Mouse (Mus musculus) ES-E14 (cell line): ENCODE data around the gene Polr2h. TPM values are rescaled to one million over a fixed set of nuclear protein-coding genes. Genes with fewer than 3 reads are reported as not detected.
A peak's percentile ranks its signal among the peaks of the same experiment; 100 is the strongest.

Source experiments
- DNase-seq: peaks from one replicate; pipeline ENCODE4 v3.0.0-alpha.2; 2013; ENCODE audit warnings: low read depth, low spot score
- H3K27ac ChIP-seq: 2 replicates; pipeline ENCODE4 v1.5.1; 2012; ENCODE audit warnings: low read depth, mild to moderate bottlenecking, low read length, moderate library complexity, mixed read lengths; ENCODE audit not compliant: poor library complexity, insufficient read depth, severe bottlenecking
- H3K36me3 ChIP-seq: 2 replicates; pipeline ENCODE4 v1.6.1; 2012; ENCODE audit warnings: mild to moderate bottlenecking, low read length, moderate library complexity, mixed read lengths; ENCODE audit not compliant: control insufficient read depth, poor library complexity, insufficient read depth, severe bottlenecking
- H3K4me1 ChIP-seq, 2 experiments: fragments of 150-350 bp in 1 of 2; sonication (generic) in 1 of 2; 2 replicates each; pipeline ENCODE4 v1.6.1; 2012; ENCODE audit warnings: low read length in 2 of 2, mild to moderate bottlenecking in 1 of 2, mixed read lengths in 1 of 2; ENCODE audit not compliant: control insufficient read depth in 2 of 2, insufficient read depth in 2 of 2, poor library complexity in 1 of 2
- H3K4me3 ChIP-seq, 2 experiments: fragments of 150-350 bp in 1 of 2; sonication (generic) in 1 of 2; 2 replicates each; pipeline ENCODE4 v1.5.1; 2012; ENCODE audit warnings: low read length in 2 of 2, low read depth in 1 of 2, mild to moderate bottlenecking in 1 of 2, mixed read lengths in 1 of 2; ENCODE audit not compliant: insufficient read depth in 1 of 2, poor library complexity in 1 of 2, severe bottlenecking in 1 of 2
- H3K9ac ChIP-seq: 2 replicates; pipeline ENCODE4 v1.6.1; 2012; ENCODE audit warnings: low read depth, mild to moderate bottlenecking, low read length, mixed read lengths; ENCODE audit not compliant: poor library complexity, insufficient read depth, severe bottlenecking
- H3K9me3 ChIP-seq: fragments of 150-350 bp; sonication (generic); 2 replicates; pipeline ENCODE4 v1.6.1; 2012; ENCODE audit warnings: low read depth, mild to moderate bottlenecking, low read length; ENCODE audit not compliant: control insufficient read depth, insufficient read depth
- CHD2 ChIP-seq: IDR thresholded peaks from 2 replicates; pipeline ENCODE4 v1.6.1; 2014; ENCODE audit warnings: mild to moderate bottlenecking, low read depth, low read length, inconsistent platforms
- HCFC1 ChIP-seq: IDR thresholded peaks from 2 replicates; pipeline ENCODE4 v1.6.1; 2012; ENCODE audit warnings: low read length, inconsistent platforms, borderline replicate concordance; ENCODE audit not compliant: insufficient read depth
- MAFK ChIP-seq: IDR thresholded peaks from 2 replicates; pipeline ENCODE4 v1.6.1; 2014; ENCODE audit warnings: mild to moderate bottlenecking, low read depth, low read length, inconsistent platforms; ENCODE audit not compliant: insufficient read depth
- ZC3H11A ChIP-seq: IDR thresholded peaks from 2 replicates; pipeline ENCODE4 v1.6.1; 2012; ENCODE audit warnings: low read depth, mild to moderate bottlenecking, inconsistent platforms, low read length, borderline replicate concordance
- ZNF384 ChIP-seq: IDR thresholded peaks from 2 replicates; pipeline ENCODE4 v1.6.1; 2012; ENCODE audit warnings: low read depth, low read length, inconsistent platforms
- in situ Hi-C, 2 experiments: fragments of 600-800 bp; cut with MboI; formaldehyde crosslinking; loops; one replicate each; pipeline ENCODE4 v1.15.1; 2025; ENCODE audit warnings: low sequenced_read_pairs in 2 of 2, inconsistent platforms in 1 of 2; ENCODE audit not compliant: unreplicated experiment in 2 of 2
- total RNA-seq: library from RNA; depleted of rRNA; stranded (reverse); fragments of 300-350 nt; gene quantifications from 2 replicates; pipeline ENCODE4 v1.2.3, GENCODE M21; 2012

Polr2h gene
- total RNA-seq, 1 experiment, result 125 TPM

DNA sequence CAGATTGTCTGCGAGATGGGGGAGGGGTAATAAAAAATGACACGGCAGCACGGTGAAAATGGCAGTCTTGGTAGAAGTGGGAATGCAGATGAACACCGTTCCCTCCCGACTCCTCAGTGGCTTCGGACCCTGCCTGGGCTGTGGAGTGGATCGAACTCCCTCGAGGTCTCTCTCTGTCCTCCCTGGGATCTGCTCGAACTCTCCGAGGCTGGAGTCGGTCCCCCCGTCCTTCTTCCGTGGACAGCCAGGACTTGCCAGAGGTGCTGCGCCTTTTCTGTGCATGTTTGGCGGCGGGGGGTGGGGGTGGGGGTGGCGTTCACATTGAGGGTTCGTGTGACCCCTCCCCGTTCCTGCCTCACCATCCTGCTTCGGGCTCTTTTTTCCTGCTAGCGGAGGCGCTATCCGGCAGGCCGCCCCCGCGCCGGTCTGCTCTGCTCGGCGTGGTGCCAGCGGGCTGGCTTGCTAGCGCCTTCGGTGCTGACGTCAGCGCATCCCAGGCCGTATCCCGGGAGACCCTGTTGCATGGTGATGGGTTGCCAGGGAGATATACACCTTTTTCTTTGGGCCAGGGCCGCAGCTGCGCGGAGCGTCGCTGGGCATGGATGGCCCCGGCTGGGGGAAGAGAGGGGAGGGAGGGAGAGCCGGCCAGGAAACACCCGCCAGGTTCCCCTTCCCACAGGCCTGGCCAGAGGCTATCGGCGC lies 21.7 kb upstream of the Polr2h start:
- no peak overlapping the region for H3K27ac ChIP-seq

DNA sequence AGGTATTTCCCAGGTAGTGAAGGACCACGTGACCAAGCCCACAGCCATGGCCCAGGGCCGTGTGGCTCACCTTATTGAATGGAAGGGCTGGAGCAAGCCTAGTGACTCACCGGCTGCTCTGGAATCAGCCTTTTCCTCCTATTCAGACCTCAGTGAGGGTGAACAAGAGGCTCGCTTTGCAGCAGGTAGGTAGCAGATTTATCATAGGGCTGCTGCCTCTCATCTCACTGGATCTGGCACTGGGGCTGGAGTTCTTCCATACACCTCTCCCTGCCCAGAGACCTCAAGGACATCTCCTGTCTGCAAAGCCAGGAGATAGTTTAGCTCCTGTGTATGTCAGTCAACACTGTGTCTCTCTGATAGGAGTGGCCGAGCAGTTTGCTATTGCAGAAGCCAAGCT lies 18.2 kb upstream of the Polr2h start:
- Histone ChIP-seq H3K9me3 (no peaks in the 10 kb centered on the region), H3K27ac (no peak overlapping the region), H3K4me1 (peaks cover 3 to 25% of the 10 kb centered on the region in 2 experiments; a peak in 3 of 4 replicates), H3K36me3 (peaks cover 4% of the 10 kb centered on the region; the same call in 1 of the 2 replicates), H3K4me3 (no peak overlapping the region), H3K9ac (no peak overlapping the region)
- in situ Hi-C loops, result no loop called here
- DNase-seq, result no peak
- no peak for TF ChIP-seq ZNF384
- no peak for TF ChIP-seq MAFK
- no peak for TF ChIP-seq ZC3H11A
- TF ChIP-seq HCFC1, result no peak
- TF ChIP-seq CHD2, result no peak

More for the DNA sequence above, 21.7 kb upstream of the Polr2h start:
- in situ Hi-C loops, result no loop called here
- peak overlapping the region; percentile 1 to 42 for H3K4me3 ChIP-seq
- H3K4me1 ChIP-seq, result peaks cover 0 to 22% of the 10 kb centered on the region in 2 experiments; a peak in 3 of 4 replicates
- H3K9ac ChIP-seq, result peak overlapping the region; percentile 18; the same call in 1 of the 2 replicates
- no peak for DNase-seq
- no peaks in the 10 kb centered on the region for H3K9me3 ChIP-seq
- peaks cover 8% of the 10 kb centered on the region for H3K36me3 ChIP-seq
- TF ChIP-seq HCFC1 (no peak), MAFK (peak; percentile 58; the same call in 1 of the 2 replicates)

DNA sequence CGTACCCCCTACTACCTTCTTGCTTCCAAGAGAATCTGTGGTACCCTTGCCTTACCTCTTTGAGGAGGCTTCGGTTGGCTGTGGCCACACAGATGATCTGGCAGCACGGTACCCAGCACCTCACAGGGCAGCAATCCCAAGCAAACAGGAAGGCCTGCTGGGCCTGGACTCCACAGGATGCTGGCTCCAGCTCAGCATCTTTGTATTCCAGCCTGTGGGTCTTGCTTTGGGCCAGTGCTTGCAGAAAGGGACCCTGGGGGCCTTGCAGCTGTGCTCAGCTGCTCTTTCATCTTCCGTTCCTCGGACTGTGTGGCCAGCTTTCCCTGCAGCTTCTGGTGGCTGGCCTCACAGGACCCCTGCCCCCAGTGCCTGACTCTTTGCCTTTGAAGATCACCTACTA lies 17.4 kb upstream of the Polr2h start:
- in situ Hi-C loops, result no loop called here
- no peak for DNase-seq
- no peak overlapping the region for H3K4me3 ChIP-seq
- no peak overlapping the region for H3K27ac ChIP-seq
- no peak overlapping the region for H3K9ac ChIP-seq
- no peak for TF ChIP-seq HCFC1
- no peak for TF ChIP-seq ZC3H11A
- TF ChIP-seq MAFK, result no peak
- no peak for TF ChIP-seq CHD2
- TF ChIP-seq ZNF384, result no peak
- H3K36me3 ChIP-seq, result peaks cover 4% of the 10 kb centered on the region
- H3K4me1 ChIP-seq, result peaks cover 3 to 21% of the 10 kb centered on the region in 2 experiments; a peak in 3 of 4 replicates
- H3K9me3 ChIP-seq, result no peaks in the 10 kb centered on the region

DNA sequence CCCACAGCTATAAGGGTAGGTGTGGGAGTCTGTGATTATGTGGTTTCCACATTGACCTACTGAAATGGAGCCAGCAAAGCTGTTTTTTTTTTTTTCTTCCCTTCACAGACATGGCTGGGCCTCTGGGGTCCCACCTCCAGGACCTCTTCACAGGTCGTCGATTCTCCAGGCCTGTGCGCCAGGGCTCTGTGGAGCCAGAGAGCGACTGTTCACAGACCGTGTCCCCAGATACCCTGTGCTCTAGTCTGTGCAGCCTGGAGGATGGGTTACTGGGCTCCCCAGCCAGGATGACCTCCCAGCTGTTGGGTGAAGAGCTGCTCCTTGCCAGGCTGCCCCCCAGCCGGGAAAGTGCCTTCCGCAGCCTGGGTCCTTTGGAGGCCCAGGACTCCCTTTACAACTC lies 16.1 kb upstream of the Polr2h start:
- in situ Hi-C loops, result no loop called here
- H3K4me1 ChIP-seq, result peaks cover 4 to 17% of the 10 kb centered on the region in 2 experiments
- H3K9me3 ChIP-seq, result no peaks in the 10 kb centered on the region
- peak overlapping the region; percentile 65 for H3K9ac ChIP-seq
- peak overlapping the region; percentile 65 to 67 for H3K4me3 ChIP-seq
- peak overlapping the region; percentile 79 for H3K27ac ChIP-seq
- peaks cover 7% of the 10 kb centered on the region for H3K36me3 ChIP-seq
- no peak for TF ChIP-seq HCFC1
- no peak for TF ChIP-seq ZNF384
- TF ChIP-seq ZC3H11A, result no peak
- no peak for DNase-seq
